Mouse (Mus musculus): ENCODE measurements at regions not wholly inside any gene's neighbourhood (a gene's known extent, or its start where the extent isn't known, plus 50 kb on each side); places are given as distances from the start of the nearest gene placed in this dataset.

DNA sequence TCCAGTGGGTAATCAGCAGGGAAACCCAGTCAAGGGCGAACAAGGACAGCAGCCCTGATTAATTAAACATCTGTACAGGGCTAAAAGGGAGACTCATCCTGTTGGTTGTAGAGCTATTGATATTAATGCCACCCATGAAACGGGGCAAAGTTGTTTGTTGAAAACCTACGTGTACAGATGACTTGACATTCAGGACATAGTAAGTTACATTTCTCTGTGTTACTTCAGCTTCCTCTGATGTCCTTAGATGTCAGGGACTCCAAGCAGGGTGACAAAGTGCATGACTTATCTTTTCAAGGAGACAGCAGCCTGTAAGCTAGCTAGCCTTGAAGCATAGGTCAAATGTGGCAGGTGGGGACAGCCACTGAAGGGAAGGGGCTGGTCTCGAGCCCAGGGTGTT is 390.5 kb downstream of the Ccdc171 start:
- ATAC-seq (ENCODE audit: insufficient number of reproducible peaks, low FRiP score, low TSS enrichment), result no peak

DNA sequence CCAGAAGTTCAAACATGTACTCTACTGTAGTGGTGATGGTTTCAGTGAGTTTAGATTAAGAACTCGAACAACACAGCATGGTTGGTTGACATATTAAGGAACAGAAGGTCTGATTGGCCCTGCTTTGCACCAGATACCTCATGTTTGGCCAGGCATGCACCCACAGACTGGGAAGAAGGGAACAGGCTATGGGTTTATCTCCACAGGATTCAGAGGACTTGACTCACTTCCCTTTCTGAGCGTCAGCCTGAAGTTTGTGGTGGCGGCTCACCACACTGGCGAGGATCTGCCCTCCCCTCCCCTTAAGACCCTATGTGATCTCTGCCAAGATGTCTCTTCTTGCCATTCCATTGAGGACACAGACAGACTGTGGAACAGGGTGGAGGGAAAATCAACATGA is 391.7 kb downstream of the Ccdc171 start:
- ATAC-seq (ENCODE audit: insufficient number of reproducible peaks, low FRiP score, low TSS enrichment), result no peak

DNA sequence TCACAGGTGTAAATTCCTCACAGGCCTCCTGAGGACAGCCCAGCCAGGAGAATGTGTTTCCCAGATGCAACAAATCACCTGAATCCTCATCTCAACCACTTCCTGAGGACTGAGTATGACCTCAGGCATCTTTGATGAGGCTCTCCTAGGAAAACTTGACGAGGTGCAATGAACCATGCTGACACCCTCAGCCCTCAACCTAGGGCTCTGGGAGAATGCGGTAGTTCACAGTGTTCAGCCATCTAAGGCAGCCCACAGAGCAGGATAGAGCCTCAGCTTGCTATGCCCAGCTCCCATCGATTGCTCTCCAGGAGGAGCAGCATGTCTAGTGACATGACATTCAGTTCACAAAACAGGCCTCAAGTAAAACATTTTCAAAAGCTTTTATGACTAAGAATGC is 392.7 kb downstream of the Ccdc171 start:
- ATAC-seq (ENCODE audit: insufficient number of reproducible peaks, low FRiP score, low TSS enrichment), result no peak

DNA sequence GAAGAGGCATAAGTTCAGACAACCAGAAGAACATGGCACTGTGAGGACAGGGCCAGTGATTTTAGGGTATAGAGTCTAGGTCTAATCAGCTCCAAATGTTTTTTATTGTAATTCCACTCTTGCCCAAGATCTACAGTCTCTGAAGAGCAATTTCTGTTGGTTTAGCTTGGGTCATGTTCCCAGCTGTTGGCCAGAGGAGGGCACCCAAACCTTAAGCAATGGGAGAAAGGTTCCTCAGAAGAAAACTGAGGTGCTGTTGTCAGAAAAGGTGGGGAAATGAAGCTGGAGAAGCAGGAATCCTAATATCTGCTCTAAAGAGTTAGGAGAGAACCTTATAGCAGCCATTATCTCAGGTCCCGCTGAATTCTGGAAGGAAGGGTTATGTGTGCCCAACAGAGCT is 393.7 kb downstream of the Ccdc171 start:
- no peak for ATAC-seq (ENCODE audit: insufficient number of reproducible peaks, low FRiP score, low TSS enrichment)

DNA sequence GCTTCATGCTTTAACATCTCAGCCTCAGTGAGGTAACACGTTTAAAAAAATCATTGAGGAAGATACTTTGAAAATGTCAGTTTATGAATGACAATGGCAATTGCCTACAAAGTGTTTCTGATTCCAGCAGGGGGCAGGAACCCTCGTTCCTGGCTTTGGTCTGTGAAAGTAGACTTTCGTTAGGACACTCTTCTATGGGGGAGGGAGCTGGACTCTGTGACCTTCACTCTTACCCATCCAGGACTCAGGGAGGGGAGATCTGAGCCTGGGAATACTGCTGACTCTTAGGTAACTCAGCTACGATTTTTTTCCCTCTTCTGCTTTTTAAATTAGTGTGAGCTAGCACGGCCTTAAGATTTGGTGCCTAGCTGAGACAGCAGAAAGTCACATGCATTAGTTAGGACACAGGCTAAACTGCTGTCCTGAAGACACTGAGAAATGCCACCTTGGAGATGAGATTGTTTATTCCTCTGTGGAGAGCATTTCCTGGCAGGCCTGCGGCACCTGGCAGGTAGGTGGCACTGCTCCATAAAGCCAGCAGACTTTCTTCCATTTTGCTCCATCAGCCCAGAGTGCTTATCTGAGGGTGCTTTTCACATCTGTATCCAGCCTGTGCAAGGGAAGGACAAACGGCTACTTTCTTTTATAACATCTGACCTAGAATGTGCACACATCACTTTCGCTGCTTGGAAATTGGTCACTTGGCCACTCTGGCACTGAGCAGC is 399.9 kb downstream of the Ccdc171 start:
- ATAC-seq (ENCODE audit: insufficient number of reproducible peaks, low FRiP score, low TSS enrichment), result peak; percentile 20; the same call in 1 of the 2 replicates

DNA sequence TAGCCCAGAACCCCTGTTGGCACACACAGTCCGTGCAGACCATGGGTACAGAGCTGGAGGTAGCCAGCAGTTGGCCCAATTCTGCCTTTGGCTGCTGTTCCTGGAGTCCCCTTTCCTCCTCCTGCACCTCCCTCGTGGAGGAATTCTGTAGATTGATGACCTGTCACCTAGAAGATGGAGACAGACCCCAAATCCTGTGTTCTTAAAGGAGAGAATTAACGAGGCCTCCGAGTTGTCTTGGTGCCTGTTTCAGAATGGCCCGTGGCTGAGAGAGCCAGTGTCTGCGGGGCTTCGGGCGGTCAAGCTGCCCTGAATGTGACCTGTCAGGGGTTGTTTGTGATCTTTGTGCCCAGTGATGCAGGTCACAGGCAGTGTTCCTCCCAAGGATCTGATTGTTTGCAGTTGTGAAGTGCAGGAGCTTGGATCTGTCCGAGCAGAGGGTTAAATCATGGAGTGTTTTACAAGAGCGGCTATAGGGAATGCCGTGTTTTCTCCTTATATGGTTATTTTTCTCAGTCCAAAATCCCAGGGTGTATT is 400.9 kb downstream of the Ccdc171 start:
- no peak for ATAC-seq (ENCODE audit: insufficient number of reproducible peaks, low FRiP score, low TSS enrichment)

DNA sequence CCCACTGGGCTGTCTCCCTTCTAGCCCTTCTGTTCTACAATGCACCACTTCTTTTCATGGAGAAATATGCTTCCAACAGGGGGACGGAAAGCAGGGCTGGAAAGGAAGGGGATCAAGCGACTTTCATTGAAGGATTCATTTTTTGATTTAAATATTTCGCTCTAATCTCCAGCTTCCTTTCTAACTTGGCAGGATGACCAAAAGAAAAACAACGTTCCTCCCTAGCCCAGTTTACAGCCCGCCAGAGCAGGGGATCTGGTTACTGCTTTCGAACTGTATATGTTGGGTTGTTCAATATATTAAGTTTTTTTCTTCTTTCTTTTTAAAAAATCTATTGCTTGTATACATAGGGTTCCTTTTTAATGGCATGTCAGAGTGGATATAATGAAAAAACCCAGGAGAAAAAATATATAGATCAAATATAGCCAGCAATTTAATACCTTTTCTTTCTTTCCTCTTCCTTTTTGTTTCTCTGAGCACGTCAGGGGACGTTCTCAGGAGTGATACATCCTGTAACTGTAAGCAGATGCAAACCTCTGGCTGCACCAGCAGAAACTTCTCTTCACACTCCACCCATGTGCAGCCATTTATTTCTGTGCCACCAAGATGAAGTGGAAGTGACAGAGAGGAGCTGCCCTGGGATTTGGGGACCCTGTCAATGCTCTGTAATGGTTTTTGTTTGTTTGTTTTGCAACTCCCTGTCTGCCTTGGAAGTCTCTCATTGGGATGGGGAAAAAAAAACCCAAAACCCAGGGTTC is 406.7 kb downstream of the Ccdc171 start:
- ATAC-seq (ENCODE audit: insufficient number of reproducible peaks, low FRiP score, low TSS enrichment), result no peak

DNA sequence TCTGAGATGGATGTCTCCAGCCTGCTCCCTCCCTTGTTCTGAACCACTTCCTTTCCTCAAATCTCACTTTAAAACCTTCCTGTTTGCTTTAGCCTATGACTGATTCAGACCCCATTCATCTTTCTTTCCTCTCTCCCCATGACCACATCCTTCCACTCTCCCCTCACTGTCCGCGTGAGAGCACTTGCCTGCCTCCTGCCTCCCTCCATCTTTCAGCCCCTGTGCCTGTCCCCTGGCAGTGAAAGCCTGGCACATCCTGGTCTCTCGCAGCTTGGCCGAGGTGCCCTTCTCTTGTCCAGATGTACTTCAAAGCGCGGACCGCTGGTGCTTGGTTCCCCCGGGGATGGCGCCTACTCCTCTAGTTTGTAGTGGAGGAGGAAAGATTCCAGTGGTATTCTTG is 416.3 kb downstream of the Ccdc171 start:
- ATAC-seq (ENCODE audit: insufficient number of reproducible peaks, low FRiP score, low TSS enrichment), result no peak

DNA sequence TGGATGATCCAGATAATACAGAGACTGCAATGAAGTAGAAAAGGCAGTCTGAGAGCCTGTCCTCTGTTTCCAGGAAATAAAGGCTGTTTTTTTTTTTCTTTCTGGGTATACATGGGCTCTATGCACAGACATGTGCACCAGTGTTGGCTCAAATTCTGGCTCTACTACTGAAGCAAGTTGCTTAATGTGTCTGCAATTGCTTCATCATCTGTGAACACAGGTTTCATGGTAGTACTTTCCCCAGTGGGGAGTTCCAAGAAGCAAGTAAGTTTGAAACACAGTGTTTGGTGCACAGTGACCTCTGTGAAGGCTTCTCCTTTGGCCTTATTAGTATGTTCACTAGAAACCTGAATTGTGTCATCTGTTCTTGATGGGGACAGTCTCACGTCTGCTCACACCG is 424.3 kb downstream of the Ccdc171 start:
- no peak for ATAC-seq (ENCODE audit: insufficient number of reproducible peaks, low FRiP score, low TSS enrichment)

DNA sequence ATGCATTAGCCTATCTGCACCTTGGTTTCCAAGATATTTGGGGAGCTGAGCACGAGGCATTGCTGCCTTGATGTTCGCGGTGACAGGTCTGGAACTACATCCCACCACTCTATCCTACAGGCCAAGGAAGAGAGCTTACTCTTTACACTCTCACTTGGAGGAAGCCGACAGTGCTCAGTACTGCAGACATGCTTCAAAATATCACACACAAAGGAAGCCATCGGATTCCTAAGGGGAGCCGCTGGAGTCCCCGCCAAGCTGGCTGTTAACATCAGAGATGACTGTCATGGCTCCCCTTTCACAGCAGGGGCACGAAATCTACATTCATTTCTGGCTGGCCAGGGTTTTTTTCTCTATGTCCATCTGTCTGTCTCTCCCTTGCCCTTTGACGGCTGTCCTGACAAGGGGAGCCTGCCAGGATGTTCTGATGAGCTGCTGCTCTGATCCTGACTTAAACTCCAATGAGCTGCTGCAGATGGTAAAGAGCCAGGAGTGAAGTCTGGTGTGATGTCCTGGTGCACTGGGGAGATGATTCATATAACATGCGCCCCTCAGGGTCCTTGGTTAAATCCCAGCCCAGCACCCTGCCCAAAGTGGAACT is 425.6 kb downstream of the Ccdc171 start:
- no peak for ATAC-seq (ENCODE audit: insufficient number of reproducible peaks, low FRiP score, low TSS enrichment)

DNA sequence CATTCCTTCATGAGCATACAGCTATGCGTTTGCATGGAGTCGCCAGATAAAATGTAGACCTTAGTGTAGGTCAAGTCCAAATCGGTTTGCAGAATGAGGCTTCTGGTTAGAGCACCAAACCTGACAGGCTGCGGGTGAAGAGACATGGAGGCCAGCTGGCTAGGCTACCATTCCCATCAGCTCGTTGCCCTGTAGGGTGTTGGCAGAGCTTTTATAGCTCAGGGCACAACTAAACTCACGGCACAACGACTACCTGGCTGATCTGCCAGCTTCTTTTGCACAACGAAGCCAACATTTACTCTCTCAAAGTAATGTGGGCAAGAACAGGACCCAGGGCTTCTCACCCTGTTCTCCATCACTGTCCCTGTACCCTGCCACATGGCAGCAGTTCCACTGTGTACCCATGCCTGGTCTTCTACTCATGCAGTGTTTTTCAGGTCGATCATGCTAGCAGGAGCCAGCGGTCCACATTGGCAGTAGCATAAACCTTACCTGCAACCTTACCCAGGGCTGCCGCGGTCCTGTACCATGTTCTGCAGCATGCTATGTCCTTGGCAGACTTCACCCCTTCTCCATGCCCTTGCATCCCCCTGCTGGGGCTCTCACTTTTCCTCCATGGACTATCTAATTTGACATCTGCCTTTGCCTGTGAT is 431.0 kb downstream of the Ccdc171 start:
- peak; percentile 87 for ATAC-seq (ENCODE audit: insufficient number of reproducible peaks, low FRiP score, low TSS enrichment)

DNA sequence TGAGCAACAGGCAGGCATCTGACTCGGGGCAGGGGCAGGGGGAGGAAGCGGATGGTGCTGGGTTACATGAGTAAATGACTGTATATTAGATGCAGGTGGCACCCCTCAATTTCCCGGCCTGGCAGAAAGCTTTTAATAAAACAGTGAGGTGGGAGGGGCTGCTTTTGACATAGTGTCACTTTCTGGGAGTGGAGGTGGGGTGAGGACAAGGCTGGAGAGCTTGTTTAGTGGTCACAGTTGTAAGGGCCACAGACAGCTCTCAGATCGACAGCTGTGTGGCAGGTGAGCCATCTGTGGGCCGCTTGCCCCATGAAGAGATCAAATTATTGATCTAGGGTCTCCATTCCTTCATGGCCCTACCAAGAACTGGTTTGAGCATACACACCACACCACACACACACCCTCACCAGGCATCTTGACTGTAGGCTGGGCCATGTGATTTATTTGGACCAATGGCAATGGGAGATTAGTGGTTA is 431.9 kb downstream of the Ccdc171 start:
- peak; percentile 14; the same call in 1 of the 2 replicates for ATAC-seq (ENCODE audit: insufficient number of reproducible peaks, low FRiP score, low TSS enrichment)

DNA sequence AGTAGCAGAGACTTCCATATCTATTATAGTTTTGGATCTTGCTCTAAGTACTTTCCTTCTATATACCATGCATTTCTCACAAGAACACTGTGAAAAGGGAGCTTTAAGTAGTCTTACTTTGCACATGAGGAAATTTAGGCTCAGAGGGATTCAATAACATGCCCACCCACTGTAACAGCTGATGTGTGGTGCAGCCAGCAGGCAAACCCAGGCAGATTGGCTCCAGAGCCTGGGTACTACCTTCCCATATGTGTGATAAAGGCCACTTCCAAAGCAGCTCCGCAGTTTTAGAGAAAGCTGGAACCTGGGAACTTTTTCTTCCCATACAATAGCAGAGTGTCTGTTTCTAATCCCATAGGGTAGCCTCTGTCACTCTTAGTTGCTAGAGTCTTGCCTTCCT is 441.6 kb downstream of the Ccdc171 start:
- no peak for ATAC-seq (ENCODE audit: insufficient number of reproducible peaks, low FRiP score, low TSS enrichment)

DNA sequence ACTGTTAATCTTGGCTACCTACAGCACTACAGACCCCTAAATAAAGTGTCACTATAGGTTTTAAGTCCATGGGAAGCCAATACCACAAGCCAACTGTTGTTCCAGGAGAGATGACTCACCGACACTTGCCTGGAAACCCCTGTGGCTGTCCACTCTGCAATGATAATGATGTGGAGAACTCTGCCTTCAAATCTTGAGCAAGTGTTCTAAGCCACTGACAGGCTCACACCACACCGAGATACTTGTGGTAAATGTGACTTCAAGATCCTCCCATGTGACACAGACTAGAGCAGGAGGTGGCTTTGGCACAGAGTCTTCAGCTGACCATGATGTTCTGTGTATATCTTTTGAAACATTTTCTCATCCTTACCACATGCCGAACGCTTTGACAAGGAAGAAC is 447.8 kb downstream of the Ccdc171 start:
- no peak for ATAC-seq (ENCODE audit: insufficient number of reproducible peaks, low FRiP score, low TSS enrichment)

DNA sequence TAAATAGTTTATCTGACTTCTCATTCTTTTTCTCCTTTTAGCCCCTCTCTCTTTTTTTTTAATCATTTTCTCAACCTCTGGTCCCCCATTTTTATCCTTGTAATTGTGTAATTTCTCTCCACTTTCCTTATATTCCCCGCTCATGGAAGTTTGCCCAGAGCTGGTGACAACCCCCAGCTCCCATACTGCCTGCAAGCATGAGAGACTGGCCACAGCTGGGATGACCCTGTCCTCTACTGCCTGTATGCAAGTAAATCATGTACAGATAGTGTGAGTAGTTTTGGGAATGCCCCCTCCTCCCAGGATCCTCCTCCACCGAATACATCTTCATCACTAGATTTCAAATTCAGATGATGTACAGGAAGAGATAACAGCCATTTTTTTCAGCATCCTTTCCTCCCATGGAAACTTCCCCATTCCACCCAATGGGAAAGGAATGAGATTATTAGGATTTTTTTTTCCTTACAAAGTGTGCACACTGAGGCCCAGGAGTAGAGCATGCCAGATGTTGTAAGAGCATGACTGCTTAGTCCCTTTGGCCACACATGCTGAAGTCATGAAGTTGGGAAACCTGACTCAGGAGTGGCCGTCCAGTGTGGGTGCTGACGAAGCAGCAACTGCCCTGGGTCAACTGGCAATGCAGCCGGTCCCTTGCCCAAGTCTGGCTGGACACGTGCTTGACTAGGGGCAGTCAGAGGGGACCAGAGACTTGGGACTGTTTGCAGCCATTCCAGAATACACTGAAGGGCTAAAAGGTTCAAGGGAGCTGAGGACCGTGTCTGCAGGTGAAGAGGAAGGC is 449.1 kb downstream of the Ccdc171 start:
- ATAC-seq (ENCODE audit: insufficient number of reproducible peaks, low FRiP score, low TSS enrichment), result no peak

DNA sequence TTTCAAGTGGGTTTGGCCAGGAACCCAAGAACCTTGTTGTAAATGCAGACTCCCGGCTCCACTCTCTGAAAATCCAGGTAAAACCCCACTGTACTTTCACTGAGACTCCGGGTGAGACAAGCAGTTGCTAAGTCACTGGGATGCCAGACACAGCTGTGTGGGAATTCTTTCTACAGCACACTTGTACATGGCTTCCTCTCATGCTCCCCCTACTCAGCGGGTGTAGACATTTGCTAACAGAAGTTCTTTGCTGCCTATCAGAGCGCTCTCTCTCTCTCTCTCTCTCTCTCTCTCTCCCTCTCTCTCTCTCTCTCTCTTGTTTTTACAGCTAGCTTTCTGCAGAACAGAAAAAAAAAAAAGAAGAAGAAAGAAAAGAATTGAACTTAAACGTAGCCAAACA is 450.2 kb downstream of the Ccdc171 start:
- no peak for ATAC-seq (ENCODE audit: insufficient number of reproducible peaks, low FRiP score, low TSS enrichment)

DNA sequence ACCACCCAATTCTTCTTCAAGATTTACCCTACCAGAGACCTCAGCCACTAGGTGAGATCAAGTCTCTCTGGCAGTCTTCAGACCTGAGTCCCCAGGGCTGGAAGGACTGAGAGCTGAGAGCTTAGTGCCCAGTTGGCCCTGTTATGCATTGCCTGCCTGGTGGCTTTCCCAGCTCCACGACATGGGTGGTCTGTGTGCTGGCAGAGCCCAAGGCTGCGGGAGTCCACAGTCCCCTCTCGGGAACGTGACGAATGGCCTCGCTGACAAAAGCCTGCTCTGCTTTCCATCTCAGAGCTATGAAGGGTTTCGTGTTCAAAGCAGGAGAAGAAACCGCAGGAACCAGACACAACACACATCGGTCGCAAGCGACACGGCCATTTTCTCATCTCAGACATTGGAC is 450.7 kb downstream of the Ccdc171 start:
- ATAC-seq (ENCODE audit: insufficient number of reproducible peaks, low FRiP score, low TSS enrichment), result no peak

DNA sequence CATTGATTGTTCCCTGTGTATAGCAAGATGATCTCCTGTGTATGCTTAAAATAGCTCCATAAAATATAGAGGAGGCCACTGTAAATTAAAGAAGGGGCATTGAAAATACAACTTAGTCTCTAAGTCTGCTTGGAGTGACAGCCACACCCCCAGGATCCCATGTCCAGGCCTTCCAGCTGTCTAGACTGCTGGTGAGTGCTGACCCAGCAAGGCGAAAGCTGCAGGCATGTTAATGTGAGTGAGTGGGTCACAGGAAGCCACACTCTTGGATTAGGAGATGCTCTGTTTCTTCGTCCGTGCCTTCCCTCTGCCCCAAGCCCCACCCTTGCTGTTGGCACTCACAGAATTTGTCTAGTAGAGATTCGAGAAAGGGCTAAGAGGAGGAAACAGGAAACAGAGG is 453.7 kb downstream of the Ccdc171 start:
- ATAC-seq (ENCODE audit: insufficient number of reproducible peaks, low FRiP score, low TSS enrichment), result no peak

DNA sequence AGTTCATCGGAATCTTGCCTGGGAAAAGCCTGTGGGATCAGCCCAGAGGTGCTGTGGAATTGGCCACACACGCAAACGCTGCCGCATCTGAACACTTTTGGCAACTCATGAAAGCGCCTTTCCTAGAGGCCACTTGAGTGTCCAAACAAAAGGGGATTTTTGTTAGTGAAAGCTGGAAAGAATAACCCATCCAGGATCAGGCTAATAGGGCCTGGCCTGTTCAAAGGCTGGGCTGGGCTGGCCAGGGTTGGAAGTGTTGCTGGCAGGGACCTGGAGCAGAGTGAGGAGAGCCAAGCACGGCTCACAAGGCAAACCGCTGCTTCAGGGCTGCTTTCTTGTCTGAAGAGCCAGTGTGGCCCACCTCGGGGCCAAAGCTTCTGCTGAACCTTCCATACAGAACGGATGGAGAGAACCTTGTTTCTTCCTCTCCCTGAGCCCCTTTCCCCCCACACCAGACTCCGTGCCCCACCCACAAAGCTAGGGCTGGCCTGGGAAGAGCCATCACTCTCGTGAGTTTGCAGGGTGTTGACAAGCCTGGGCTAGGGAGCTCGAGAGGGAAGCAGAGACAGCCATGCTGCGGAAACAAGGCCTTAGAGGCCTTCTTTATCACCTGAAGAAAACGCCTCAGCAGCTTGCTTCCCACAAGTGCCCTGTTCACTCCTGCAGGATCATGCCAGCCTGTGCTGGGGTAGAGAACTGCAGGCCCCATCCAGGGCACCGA is 459.5 kb downstream of the Ccdc171 start:
- ATAC-seq (ENCODE audit: insufficient number of reproducible peaks, low FRiP score, low TSS enrichment), result no peak

All from cerebellum, adult (tissue).